Mouse (Mus musculus) olfactory bulb, adult 2 months (tissue): ENCODE measurements around the gene Vps8. TPM values are rescaled to one million over a fixed set of nuclear protein-coding genes. Genes with fewer than 3 reads are reported as not detected.

Experiments
- H3K27ac ChIP-seq: fragments of 200-500 bp; 2 replicates; pipeline ENCODE4 v1.5.1; 2012; ENCODE audit warnings: low read depth, low read length; ENCODE audit not compliant: insufficient read depth
- H3K4me1 ChIP-seq: fragments of 200-500 bp; 2 replicates; pipeline ENCODE4 v1.6.1; 2012; ENCODE audit warnings: low read length; ENCODE audit not compliant: control insufficient read depth, insufficient read depth
- H3K4me3 ChIP-seq: fragments of 200-500 bp; 2 replicates; pipeline ENCODE4 v1.5.1; 2012; ENCODE audit warnings: mild to moderate bottlenecking, low read depth, low read length, moderate library complexity; ENCODE audit not compliant: insufficient read depth
- CTCF ChIP-seq: fragments of 200-500 bp; IDR thresholded peaks from 2 replicates; pipeline ENCODE4 v1.5.1; 2012; ENCODE audit warnings: low read depth, mild to moderate bottlenecking, low read length, moderate library complexity; ENCODE audit not compliant: insufficient read depth
- POLR2A ChIP-seq: fragments of 200-500 bp; IDR thresholded peaks from 2 replicates; pipeline ENCODE4 v1.6.1; 2012; ENCODE audit warnings: mild to moderate bottlenecking, low read depth, low read length, moderate library complexity; ENCODE audit not compliant: insufficient read depth
- WGBS: fragments of 180-500 bp; shearing (Covaris S2); methylation state at CpG from one replicate; pipeline ENCODE4 v1.1.7; 2018; 5-methylcytosine and 5-hydroxymethylcytosine counted together
- polyA plus RNA-seq: library from polyadenylated mRNA; stranded (reverse); fragments of >200 nt; gene quantifications from 2 replicates; pipeline ENCODE4 v1.2.4, GENCODE M21; 2012; ENCODE audit warnings: low replicate concordance; ENCODE audit not compliant: missing spikeins, insufficient read depth, insufficient read length

Gene Vps8
- polyA plus RNA-seq = not detected in 2 replicates

DNA sequence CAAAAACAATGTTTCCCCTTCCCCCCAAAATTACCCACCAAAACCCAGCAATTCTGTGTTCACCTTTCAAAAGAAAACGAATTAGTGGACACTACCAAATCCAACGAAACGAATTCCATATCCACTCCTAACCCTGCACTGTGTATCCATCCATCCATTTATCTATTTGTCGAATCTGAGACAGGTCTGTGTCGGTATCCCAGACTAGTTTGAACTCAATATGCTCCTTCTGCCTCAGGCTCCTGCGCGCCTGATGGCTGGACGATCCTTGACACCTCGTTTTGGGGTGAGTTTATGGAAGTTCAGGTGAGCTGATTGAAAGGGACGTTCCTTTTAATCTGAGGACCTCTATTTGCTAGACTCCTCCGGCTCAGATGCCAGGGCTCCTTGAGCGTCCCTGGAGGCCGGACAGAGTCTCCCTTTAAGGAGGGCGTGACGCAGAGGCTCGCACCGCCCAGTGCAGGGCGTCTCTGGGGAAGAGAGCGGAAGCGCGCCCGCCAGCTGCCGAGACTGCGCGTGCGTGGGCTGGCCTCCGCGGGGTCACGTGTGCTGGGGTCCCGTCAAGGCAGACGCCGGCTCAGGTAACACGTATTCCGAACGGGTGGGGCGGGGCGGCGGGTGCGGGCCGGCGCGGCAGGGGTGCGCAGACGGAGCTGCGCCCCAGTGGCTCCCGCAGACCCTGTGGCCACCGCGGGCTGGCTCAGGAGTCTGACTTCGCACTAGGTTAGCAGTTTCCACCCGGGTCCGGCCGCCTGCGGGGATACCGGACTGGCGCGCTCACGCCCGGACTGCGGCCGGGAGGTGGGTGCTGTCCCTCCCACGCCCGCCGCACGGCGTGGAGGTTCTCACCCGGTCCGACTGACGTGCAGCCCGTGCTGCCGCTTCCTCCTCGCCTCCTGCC lies at the start of gene Vps8:
TSS of gene Vps8 (plus strand) at position 474 of the 901 bp plus-strand sequence.
- H3K4me3 ChIP-seq = peak within 1 kb of the TSS; percentile 65

DNA sequence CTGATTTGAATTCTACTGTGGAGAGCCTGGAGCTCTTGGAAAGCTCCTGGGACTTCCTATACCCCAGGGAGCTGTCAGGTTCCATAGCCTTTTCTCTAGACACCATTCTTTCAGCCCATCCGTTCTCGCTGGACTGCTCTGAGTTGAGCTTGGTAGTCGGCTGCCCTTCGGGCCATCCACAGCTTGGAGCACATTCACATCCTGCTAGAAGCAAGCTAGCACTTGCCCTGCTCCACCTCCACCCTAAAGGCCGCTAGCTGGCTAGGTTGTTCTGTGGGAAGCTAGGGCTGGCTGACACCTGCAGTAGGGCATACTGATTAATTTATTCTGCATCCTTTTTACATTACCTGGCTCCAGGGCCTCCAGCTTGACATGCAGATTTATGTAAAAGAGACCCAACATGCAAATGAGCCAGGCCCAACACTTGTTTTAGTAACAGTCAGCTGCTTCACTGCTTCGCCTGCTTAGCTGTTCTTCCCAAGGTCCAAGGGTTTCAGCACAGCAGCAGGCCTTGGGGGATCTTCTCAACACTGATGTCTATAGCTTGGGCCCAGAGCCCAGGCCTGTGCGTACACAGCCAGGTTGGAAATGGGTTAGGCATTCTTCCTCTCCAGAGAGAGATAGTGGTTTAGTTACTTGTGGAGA lies 49.5 kb upstream of the Vps8 start:
- Histone ChIP-seq H3K4me3 (no peak overlapping the region), H3K27ac (no peak overlapping the region), H3K4me1 (peaks cover 9% of the 10 kb centered on the region; the same call in 1 of the 2 replicates)
- WGBS = 80% methylated on average over 7 of the region's 7 CpGs
- TF ChIP-seq CTCF (no peak), POLR2A (no peak)

More for the DNA sequence above, at the start of gene Vps8:
- TF ChIP-seq CTCF (no peak), POLR2A (peak; percentile 70)
- no peak within 1 kb of the TSS; the same call in 1 of the 2 replicates for H3K27ac ChIP-seq
- H3K4me1 ChIP-seq = no peaks in the 10 kb centered on the region
- 1% methylated on average over 71 of the region's 71 CpGs for WGBS

DNA sequence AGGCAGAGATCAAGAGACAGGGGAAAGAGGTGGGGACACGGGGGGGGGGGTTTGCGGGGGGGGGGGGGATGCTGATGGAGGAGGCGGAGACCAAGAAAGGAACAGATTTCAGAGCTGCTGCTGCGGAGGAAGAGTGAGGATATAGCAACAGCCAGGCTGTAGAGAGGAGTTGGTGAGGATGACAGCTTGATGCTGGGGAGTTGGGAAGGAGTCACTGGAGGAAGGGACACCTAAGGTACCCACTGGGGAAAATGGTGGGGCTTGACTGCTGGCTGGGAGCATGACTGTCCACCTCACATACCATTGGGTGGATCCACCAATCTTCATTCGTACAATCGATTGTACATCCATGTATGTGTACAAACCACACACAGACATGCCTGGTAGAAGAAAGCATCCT lies 48.9 kb upstream of the Vps8 start:
- 89% methylated on average over 3 of the region's 6 CpGs for WGBS
- TF ChIP-seq POLR2A (no peak), CTCF (no peak)
- H3K27ac ChIP-seq = no peak overlapping the region

DNA sequence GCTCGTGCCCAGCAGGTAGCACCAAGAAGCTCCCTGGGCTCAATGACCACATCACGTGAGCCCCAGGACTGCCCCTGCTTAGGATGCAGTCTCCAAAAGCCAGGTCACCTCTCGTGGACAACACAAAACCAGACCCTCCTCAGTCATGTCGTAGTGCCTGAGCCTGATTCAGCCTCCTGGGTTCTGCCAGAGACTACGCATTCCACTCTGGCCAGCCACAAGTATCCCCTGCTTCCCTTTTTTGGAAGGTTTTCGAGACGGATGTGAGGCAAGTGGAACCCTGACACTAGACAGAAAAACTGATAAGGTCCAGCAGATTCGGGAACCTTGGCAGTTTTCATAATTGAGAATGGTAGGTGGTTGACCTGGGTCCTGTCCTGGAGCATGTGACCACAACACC lies 47.8 kb upstream of the Vps8 start:
- no peak overlapping the region for H3K27ac ChIP-seq
- TF ChIP-seq CTCF (no peak), POLR2A (no peak)
- no peak overlapping the region for H3K4me3 ChIP-seq
- WGBS = 91% methylated on average over 8 of the region's 8 CpGs
- H3K4me1 ChIP-seq = peaks cover 9% of the 10 kb centered on the region; the same call in 1 of the 2 replicates

More for the DNA sequence above, 48.9 kb upstream of the Vps8 start:
- no peak overlapping the region for H3K4me3 ChIP-seq
- H3K4me1 ChIP-seq = peaks cover 9% of the 10 kb centered on the region; the same call in 1 of the 2 replicates

- no peak overlapping the region for H3K27ac ChIP-seq
- H3K4me3 ChIP-seq = no peak overlapping the region
- TF ChIP-seq POLR2A (no peak), CTCF (no peak)
- WGBS = 92% methylated on average over 8 of the region's 8 CpGs
- peaks cover 9% of the 10 kb centered on the region; the same call in 1 of the 2 replicates for H3K4me1 ChIP-seq
These were observed 46.6 kb upstream of the Vps8 start for GRCm38 (mm10) chr16:21376316-21376715.

- peaks cover 9% of the 10 kb centered on the region; the same call in 1 of the 2 replicates for H3K4me1 ChIP-seq
- H3K27ac ChIP-seq = no peak overlapping the region
- H3K4me3 ChIP-seq = no peak overlapping the region
- 69% methylated on average over 7 of the region's 7 CpGs for WGBS
- TF ChIP-seq POLR2A (no peak), CTCF (no peak)
These were observed 45.8 kb upstream of the Vps8 start for GRCm38 (mm10) chr16:21376949-21377604.

DNA sequence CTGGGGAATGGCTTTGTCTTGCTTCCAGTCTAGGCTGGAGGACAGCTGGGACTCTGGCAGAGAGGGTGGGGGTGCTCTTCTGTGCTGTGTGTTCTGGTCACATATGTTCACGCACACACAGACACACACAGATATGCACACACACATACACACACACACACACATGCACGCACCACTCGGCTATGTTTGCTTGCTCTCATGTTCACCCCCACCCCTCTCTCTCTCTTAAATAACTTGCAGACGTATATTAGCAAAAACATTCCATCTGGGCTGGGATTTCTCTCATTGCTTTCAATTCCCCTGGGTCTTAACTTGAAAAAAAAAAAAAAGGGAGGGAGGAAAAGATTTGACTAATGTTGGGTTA lies 45.3 kb upstream of the Vps8 start:
- no peak overlapping the region for H3K27ac ChIP-seq
- no peak overlapping the region for H3K4me3 ChIP-seq
- TF ChIP-seq POLR2A (no peak), CTCF (no peak)
- peaks cover 9% of the 10 kb centered on the region; the same call in 1 of the 2 replicates for H3K4me1 ChIP-seq
- 69% methylated on average over 4 of the region's 4 CpGs for WGBS

DNA sequence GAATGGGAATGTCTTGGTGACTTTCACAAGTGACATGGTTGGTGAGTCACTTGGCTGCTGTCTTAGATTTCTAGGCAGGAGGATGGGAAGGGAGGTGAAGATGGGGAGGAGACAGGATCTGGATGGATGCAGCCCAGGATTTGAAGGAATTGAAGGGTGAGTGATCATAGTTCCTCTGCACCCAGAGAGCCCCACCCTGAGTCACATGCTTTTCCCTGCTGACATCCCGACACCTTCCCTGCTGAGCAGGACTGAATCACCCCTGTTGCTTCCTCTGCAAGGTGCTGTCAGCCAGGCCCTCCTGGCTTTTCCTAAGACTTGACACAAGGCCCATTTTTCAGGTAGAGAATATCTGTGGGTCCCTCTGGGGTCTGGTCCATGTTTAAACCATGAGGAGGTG lies 41.4 kb upstream of the Vps8 start:
- Histone ChIP-seq H3K4me3 (no peak overlapping the region), H3K27ac (no peak overlapping the region), H3K4me1 (peaks cover 11% of the 10 kb centered on the region; the same call in 1 of the 2 replicates)
- TF ChIP-seq CTCF (no peak), POLR2A (no peak)
- 93% methylated on average over 1 of the region's 1 CpGs for WGBS
